Mouse (Mus musculus) ES-E14 (cell line): ENCODE measurements around the gene Tecpr1. TPM values are rescaled to one million over a fixed set of nuclear protein-coding genes. Genes with fewer than 3 reads are reported as not detected.

Experiments
- DNase-seq: peaks from one replicate; pipeline ENCODE4 v3.0.0-alpha.2; 2013; ENCODE audit warnings: low read depth, low spot score
- H3K27ac ChIP-seq: 2 replicates; pipeline ENCODE4 v1.5.1; 2012; ENCODE audit warnings: low read depth, mild to moderate bottlenecking, low read length, moderate library complexity, mixed read lengths; ENCODE audit not compliant: poor library complexity, insufficient read depth, severe bottlenecking
- H3K36me3 ChIP-seq: 2 replicates; pipeline ENCODE4 v1.6.1; 2012; ENCODE audit warnings: mild to moderate bottlenecking, low read length, moderate library complexity, mixed read lengths; ENCODE audit not compliant: control insufficient read depth, poor library complexity, insufficient read depth, severe bottlenecking
- H3K4me1 ChIP-seq, 2 experiments: fragments of 150-350 bp in 1 of 2; sonication (generic) in 1 of 2; 2 replicates each; pipeline ENCODE4 v1.6.1; 2012; ENCODE audit warnings: low read length in 2 of 2, mild to moderate bottlenecking in 1 of 2, mixed read lengths in 1 of 2; ENCODE audit not compliant: control insufficient read depth in 2 of 2, insufficient read depth in 2 of 2, poor library complexity in 1 of 2
- H3K4me3 ChIP-seq, 2 experiments: fragments of 150-350 bp in 1 of 2; sonication (generic) in 1 of 2; 2 replicates each; pipeline ENCODE4 v1.5.1; 2012; ENCODE audit warnings: low read length in 2 of 2, low read depth in 1 of 2, mild to moderate bottlenecking in 1 of 2, mixed read lengths in 1 of 2; ENCODE audit not compliant: insufficient read depth in 1 of 2, poor library complexity in 1 of 2, severe bottlenecking in 1 of 2
- H3K9ac ChIP-seq: 2 replicates; pipeline ENCODE4 v1.6.1; 2012; ENCODE audit warnings: low read depth, mild to moderate bottlenecking, low read length, mixed read lengths; ENCODE audit not compliant: poor library complexity, insufficient read depth, severe bottlenecking
- H3K9me3 ChIP-seq: fragments of 150-350 bp; sonication (generic); 2 replicates; pipeline ENCODE4 v1.6.1; 2012; ENCODE audit warnings: low read depth, mild to moderate bottlenecking, low read length; ENCODE audit not compliant: control insufficient read depth, insufficient read depth
- CHD2 ChIP-seq: IDR thresholded peaks from 2 replicates; pipeline ENCODE4 v1.6.1; 2014; ENCODE audit warnings: mild to moderate bottlenecking, low read depth, low read length, inconsistent platforms
- HCFC1 ChIP-seq: IDR thresholded peaks from 2 replicates; pipeline ENCODE4 v1.6.1; 2012; ENCODE audit warnings: low read length, inconsistent platforms, borderline replicate concordance; ENCODE audit not compliant: insufficient read depth
- MAFK ChIP-seq: IDR thresholded peaks from 2 replicates; pipeline ENCODE4 v1.6.1; 2014; ENCODE audit warnings: mild to moderate bottlenecking, low read depth, low read length, inconsistent platforms; ENCODE audit not compliant: insufficient read depth
- ZC3H11A ChIP-seq: IDR thresholded peaks from 2 replicates; pipeline ENCODE4 v1.6.1; 2012; ENCODE audit warnings: low read depth, mild to moderate bottlenecking, inconsistent platforms, low read length, borderline replicate concordance
- ZNF384 ChIP-seq: IDR thresholded peaks from 2 replicates; pipeline ENCODE4 v1.6.1; 2012; ENCODE audit warnings: low read depth, low read length, inconsistent platforms
- in situ Hi-C, 2 experiments: fragments of 600-800 bp; cut with MboI; formaldehyde crosslinking; loops; one replicate each; pipeline ENCODE4 v1.15.1; 2025; ENCODE audit warnings: low sequenced_read_pairs in 2 of 2, inconsistent platforms in 1 of 2; ENCODE audit not compliant: unreplicated experiment in 2 of 2
- total RNA-seq: library from RNA; depleted of rRNA; stranded (reverse); fragments of 300-350 nt; gene quantifications from 2 replicates; pipeline ENCODE4 v1.2.3, GENCODE M21; 2012; rRNA removed

Tecpr1 gene
- total RNA-seq, 1 experiment, result 18.3 TPM

DNA sequence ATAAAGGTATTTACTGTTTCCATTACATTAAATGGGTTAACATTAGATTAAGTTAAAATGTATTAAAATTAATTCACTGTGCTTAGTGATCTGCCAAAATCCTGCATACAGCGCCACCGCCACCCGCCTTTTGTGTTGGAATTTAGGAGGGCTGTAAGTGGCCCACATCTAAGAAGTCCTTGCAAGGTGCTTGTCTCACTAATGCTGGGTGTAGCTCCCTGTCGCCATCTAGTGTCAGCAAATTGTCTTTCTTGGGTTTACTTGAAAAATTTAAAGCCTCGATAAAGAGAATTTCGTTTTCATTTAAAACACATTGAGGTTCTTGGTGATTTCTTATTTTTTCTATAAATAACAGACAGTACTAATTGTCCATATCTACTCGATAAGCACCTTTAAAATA is 68.9 kb downstream of the Tecpr1 start:
- Histone ChIP-seq H3K4me1 (peaks cover 0 to 8% of the 10 kb centered on the region in 2 experiments; a peak in 1 of 4 replicates), H3K4me3 (no peak overlapping the region), H3K9ac (no peak overlapping the region), H3K36me3 (peaks cover 26% of the 10 kb centered on the region), H3K9me3 (no peaks in the 10 kb centered on the region), H3K27ac (no peak overlapping the region)
- no peak for TF ChIP-seq CHD2
- TF ChIP-seq ZNF384, result no peak
- no peak for TF ChIP-seq HCFC1
- no peak for TF ChIP-seq MAFK
- TF ChIP-seq ZC3H11A, result peak; percentile 51; the same call in 1 of the 2 replicates
- DNase-seq, result peak; percentile 73
- in situ Hi-C loops, result loop anchor here in 1 of 2 experiments (10.0 kb wide), 1 partner anchor 110 kb away; no protein-coding TSS in a partner anchor

DNA sequence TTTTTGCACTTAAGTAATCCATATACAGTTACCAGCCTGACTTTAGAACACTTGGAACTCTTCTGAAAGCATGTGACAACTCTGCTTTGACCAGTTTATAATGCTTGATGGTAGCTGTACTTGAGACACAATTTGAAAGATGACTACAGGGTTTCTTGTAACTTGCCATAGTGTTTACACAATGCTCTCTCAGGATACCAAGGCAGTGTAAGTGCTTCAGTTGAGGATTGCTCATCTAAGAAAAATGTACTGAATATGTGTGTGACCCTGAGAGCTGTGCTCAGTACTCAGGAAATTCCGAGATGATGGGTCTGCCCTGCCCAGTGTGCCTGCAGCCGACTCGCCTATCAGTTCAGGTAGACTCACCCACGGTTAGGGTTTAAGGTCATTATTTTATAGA is 72.1 kb downstream of the Tecpr1 start:
- H3K4me1 ChIP-seq, result no peaks in the 10 kb centered on the region
- H3K9me3 ChIP-seq, result no peaks in the 10 kb centered on the region
- in situ Hi-C loops, result loop anchor here in 1 of 2 experiments (10.0 kb wide), 1 partner anchor 106 kb away; no protein-coding TSS in a partner anchor
- no peak overlapping the region for H3K9ac ChIP-seq
- TF ChIP-seq MAFK, result no peak
- TF ChIP-seq ZC3H11A, result no peak
- TF ChIP-seq CHD2, result no peak
- TF ChIP-seq ZNF384, result no peak
- no peak for TF ChIP-seq HCFC1
- H3K27ac ChIP-seq, result no peak overlapping the region
- H3K4me3 ChIP-seq, result no peak overlapping the region
- peaks cover 30% of the 10 kb centered on the region for H3K36me3 ChIP-seq
- DNase-seq, result no peak

DNA sequence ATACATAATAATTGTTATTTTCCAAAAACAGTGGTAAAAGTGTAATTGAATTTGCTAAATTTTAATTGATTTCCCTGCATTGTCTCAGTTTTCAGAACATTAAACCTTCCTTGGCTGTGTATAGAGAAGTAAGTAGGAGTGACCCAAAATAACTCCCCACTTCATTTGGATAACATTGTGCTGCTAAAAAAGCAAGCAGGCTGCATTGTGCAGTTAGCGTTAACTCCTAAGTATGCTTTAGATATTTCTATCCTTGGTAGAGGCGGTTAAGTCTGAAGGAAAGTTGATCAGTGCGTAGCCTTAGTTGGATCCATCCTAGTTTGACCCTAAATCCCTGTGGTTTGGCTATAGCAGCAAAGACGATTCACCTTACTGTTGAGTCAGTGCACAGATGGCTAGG is 73.9 kb downstream of the Tecpr1 start:
- Histone ChIP-seq H3K9me3 (no peaks in the 10 kb centered on the region), H3K4me1 (no peaks in the 10 kb centered on the region), H3K4me3 (no peak overlapping the region), H3K9ac (no peak overlapping the region), H3K27ac (no peak overlapping the region), H3K36me3 (peaks cover 41% of the 10 kb centered on the region)
- TF ChIP-seq HCFC1 (no peak), ZC3H11A (no peak), ZNF384 (no peak), CHD2 (no peak), MAFK (no peak)
- DNase-seq, result no peak
- in situ Hi-C loops, result no loop called here

DNA sequence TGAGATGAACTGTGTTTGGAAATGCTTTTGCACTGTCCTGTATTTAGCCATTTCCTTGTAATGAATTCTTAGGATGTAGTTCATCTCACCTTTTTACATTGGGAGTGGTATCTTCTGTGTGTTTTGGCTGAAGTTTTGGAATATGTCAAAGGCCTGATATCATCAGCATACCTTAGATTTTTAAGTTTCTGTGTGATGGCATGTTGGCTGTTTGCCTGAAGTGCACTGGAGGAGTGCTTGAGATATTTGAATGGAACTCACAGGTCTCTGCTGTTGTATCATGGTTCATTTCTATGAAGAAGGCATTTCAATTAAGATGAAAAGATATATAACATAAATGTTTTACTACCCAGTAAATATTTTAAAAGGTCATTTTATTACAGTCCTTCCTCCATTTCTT is 76.5 kb downstream of the Tecpr1 start:
- DNase-seq, result no peak
- Histone ChIP-seq H3K9me3 (no peaks in the 10 kb centered on the region), H3K4me1 (no peaks in the 10 kb centered on the region), H3K36me3 (peaks cover 41% of the 10 kb centered on the region), H3K27ac (no peak overlapping the region), H3K4me3 (no peak overlapping the region), H3K9ac (no peak overlapping the region)
- in situ Hi-C loops, result no loop called here
- TF ChIP-seq MAFK (no peak), CHD2 (no peak), HCFC1 (no peak), ZC3H11A (no peak), ZNF384 (no peak)

Other genes with a start within 250 kb of the Tecpr1 start
- gene Ccz1, start 208.7 kb downstream of the Tecpr1 start, total RNA-seq, result 50.7 and 75.8 TPM in 2 replicates
- gene Ocm, start 196.9 kb downstream of the Tecpr1 start, total RNA-seq, result not detected in 2 replicates
- 61.2 and 93.0 TPM in 2 replicates for gene Lmtk2, start 123.2 kb downstream of the Tecpr1 start, total RNA-seq
- gene Bhlha15, start 33.3 kb downstream of the Tecpr1 start, total RNA-seq, result 1.1 TPM in 2 replicates
- gene Bri3, start 20.8 kb upstream of the Tecpr1 start, total RNA-seq, result 21.9 and 26.4 TPM in 2 replicates
- 0.69 and 1.4 TPM in 2 replicates for gene Baiap2l1, start 134.5 kb upstream of the Tecpr1 start, total RNA-seq